Mouse (Mus musculus): Measurements from ENCODE around the gene Gm10272. TPM values are rescaled to one million over a fixed set of nuclear protein-coding genes. Genes with fewer than 3 reads are reported as not detected.
"Not testable (repeated sequence)": the region's sequence is repeated elsewhere in the genome, so short reads cannot be mapped to it uniquely, and the experiment has no call there.

The Gm10272 gene
- not detected in 2 replicates for polyA plus RNA-seq (2012; rRNA removed)

DNA sequence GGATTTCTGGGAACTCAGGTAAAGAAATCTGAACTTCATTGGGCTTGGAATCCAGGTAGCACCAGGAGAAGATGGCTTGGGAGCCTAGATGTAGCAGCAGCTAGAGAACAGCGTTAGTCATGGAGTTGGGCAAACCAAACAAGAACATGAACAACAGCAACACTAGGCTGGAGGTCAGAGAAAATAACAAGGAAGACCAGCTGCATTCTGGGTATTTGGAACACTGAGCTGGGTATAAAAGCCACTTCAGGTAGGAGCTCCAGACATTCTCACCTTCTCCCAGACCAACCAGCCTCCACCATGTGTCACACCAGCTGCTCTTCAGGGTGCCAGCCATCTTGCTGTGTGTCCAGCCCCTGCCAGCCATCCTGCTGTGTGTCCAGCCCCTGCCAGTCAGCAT, at the start of gene Gm10272:
Gene Gm10272 (plus strand): TSS at position 301 of the 400 bp plus-strand sequence.
- DNase-seq (ENCODE audit: low read depth), result no peak

DNA sequence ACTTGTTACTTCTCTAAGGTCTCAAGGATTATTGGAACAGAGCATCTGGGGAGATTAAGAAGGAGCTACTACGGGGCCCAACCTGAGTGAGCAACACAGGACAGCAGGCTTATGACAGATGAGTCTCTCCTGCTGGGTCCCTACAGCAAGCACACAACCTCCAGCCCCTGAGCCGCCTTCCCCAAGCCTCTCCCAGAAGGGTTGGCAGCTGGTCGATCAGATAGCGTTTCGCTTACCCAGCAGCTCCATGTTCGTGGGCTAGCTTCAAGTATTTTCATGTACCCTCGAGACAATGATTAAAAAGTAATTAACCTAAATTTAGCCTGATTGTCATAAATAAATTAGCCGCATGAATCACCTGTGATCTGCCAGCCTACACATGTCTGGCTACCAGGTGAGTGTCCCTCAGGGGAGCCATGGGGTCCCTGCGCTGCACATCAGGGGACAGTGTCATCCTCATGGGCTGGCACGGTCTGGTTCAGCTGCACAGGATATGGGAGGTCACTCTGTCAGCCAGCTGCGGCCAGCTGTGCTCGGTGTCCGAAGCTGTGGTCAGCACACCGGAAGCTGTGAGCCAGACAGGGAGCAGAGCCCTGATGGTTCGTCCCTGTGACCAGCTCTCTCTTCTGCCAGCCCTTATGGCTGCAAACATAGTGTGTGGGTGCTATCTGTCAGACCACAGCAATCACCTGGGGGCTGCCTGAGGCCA, 48.0 kb upstream of the Gm10272 start:
- DNase-seq (ENCODE audit: low read depth), result no peak

DNA sequence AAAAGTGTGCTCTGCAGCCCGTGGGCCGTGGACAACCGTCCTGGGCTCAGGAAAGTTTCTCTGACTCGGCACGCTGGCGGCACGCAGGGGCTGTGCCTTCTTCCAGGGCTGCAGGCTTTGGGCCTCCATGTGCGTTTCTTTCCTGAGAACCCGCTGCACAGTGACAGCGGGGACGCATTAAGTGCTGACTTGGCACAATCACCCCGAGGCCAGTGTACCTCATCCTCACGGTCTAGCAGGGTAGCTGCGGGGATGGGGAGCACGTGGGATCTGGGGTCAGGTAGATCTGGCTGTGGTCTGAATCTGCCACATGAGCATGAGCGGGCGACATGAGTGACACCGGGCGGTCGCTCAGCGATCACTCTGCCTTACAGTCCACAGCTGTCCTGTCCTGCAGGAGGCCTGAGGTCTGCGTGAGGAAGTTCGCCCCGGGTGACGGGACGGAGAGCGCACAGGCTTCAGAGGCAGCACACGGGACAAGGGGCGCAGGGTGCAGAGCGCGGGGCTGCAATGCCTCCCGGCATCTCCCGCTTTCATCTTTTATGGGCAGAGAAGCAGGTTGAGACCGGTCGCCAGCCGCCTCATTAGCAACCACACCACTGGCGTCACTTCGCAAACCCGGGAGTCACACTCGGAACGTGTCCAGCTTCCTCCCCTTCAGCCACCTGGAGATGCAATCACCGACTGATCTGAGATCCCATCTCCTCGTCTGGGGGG, 42.3 kb upstream of the Gm10272 start:
- no peak for DNase-seq (ENCODE audit: low read depth)

DNA sequence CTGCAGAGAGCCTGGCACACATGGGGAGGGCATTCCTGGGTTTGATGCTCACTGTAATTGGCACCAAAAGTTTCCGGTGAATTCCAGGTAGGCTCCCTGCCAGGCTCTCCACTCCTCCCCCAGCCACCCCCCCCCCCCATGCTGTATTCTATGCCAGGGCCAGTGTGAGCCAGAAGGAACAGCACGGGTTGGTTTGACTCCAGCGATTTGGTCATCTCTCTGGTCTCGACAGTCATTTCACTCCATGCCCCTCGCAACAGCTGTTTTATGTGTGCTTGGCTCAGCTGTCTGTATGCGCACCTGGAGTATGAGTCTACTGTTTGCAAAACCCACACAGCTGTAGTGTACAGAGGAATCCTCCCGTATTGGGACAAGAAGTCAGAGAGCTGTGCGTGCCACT, 40.1 kb upstream of the Gm10272 start:
- DNase-seq (ENCODE audit: low read depth), result peak; percentile 65

DNA sequence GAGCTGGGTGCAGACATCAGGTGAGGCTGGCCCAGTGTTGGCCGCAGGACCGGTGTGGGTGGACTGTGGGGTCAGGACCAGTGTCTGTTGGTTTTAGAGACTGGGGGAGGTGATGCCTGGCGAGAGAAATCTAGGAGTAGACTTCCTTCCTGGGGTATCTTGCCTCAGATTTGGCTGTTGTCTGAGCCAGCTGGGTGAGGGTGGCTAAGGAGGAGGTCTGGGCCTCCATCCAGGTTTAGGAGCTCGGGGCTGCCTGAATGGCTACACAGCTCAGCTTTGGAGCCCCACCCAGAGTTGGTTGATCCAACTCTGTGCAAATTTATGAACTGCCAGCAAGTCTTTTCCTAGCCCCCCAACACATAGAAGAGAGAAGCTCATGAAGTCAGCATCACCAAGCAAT, 39.0 kb upstream of the Gm10272 start:
- no peak for DNase-seq (ENCODE audit: low read depth)

DNA sequence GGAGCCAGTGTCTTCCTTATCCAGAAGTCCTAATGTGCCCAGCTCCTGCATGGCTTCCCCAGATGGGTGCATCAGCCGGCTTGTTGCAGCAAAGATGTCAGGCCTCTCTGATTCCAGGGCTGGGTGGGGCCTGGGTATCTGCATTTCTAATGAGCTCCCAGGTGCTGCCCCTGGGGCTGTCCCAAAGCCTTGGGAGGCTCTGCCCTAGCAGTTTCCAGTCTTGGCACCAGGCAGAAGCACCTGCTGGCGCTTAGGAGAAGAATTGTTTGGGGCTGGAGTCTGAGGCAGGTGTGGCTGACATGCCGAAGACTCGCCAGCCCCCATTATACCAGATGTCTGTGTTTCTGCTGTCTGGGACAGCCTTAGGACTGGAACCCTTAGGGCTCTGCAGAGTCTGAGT, 35.7 kb upstream of the Gm10272 start:
- no peak for DNase-seq (ENCODE audit: low read depth)

DNA sequence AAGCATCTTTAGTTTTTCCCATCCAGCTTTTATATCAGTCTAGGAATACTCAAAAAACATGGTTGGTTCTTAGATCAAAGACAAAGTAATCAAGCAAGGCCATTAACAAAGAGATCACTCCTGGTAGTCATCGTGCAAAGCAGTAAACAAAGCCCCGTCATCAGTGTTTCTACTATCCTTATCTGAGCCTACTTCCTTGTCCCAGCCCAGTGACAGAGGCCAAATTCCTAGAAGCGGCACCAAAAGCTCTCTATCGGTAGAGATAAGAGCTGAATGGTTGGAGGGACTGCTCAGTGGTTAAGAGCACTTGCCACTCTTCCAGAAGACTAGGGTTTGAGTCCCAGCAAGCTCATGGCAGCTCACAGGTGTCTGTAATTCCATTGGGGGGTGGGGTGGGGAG, 34.9 kb upstream of the Gm10272 start:
- no peak for DNase-seq (ENCODE audit: low read depth)

DNA sequence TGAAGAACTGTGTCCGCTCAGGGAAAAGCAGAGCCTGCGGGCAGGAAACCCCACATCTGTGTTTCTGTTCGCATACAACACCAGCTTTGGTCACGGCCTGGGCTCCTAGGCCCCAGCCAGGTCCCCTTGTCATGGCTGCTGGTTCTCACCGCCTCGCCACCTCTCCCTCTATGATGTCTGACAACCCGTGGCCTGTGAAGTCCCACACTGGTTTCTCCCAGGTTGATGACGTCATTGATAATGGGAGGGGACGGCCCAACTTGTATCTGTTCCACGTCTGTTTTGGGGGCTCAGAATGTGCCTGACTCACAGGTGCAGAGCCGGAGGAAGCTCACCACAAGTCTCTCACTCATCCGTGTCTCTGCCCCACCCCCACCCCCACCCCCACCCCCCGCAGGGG, 32.7 kb upstream of the Gm10272 start:
- DNase-seq (ENCODE audit: low read depth), result no peak

DNA sequence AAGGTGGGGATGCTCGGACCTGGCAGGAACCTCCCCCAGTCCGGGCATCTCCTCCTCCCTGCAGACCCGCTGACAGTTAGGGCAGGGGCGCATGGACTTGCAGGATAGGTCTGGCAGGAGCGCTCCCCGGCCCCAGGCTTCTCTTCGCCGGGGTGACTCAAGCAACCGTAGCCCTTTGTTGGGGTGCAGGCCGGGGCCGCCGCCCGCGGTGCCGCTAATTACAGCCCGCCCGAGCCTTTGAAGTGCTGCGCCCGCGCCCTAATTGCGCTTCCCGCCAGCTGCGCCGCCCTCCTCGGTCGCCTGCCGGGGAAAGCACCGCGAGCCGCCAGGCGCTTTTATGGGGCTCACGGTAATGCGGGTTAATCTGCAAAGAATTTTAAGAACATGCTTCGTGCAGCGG, 28.9 kb upstream of the Gm10272 start:
- DNase-seq (ENCODE audit: low read depth), result no peak

DNA sequence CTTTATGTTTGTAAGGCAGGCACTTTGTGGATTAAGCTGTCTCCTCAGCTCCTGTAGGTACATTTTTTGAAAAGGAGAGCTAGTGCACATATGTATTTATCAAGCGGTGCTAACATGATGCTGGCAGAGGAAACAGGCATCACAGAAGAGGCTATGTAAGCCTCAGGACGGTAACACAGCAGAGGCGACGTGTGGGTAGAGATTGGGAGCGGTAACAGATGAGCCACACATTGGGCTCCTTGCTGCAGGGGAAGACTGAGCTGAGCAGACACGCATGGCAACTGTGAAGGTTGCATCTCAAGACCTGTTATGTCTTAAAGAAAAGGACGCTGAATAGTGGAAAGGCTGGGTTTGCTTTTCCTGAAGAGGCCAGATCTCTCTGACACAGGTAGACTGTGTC, 23.4 kb upstream of the Gm10272 start:
- DNase-seq (ENCODE audit: low read depth), result no peak

DNA sequence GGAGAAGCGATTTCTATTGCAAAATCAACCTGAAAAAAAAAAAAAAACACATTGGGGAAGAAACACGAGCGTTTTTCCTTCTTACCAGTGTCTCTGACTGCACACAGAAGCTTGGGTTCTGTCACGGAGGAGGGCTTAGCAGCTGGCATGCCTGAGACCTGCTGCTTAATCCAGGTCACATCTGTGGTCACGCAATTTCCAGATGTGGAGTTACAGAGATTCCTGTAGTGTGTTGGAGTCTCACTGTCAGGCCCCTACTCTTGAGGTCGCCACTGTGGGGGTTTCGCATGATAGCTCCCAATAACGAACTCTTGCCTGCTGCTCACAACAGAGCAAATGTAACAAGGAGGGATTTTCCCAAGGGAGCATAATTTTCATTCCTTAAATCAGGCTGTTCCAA, 22.2 kb upstream of the Gm10272 start:
- no peak for DNase-seq (ENCODE audit: low read depth)

DNA sequence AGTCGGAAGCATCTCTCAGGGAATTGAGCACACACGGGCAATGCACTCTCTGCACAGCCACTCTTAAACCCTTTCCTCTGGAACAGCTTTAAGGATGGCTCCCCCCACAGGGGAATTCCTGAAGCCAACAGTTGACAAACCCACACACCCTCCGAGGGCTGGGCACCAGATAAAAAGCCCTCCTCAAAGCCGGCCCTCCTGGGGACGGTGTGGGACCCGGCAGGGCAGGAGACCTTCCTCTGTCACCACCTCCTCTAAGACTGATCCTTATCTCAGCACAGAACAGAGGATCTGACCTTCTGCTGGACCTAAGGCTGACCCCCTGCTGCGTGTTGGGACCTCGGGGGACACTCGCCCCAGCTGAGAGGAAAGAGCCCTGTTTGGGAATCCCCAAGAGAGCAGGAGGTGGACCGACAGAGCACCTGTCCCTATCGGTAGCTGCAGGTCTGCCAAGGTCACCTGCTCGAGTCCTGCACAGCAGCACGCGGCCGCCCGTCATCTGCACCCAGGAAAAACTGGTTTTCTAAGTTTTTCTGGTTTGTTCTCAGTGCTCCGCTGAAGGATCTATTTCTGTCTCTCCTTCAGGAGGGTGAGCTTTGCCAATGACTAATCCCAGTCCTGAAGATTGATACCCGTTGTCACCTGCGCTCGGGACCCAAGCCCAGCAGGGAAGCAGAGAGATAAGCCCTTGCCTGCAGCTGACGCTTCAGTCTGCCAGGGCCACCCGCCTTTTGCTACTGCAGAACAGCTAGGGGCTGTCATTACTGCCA, 20.3 kb upstream of the Gm10272 start, which contains the start of gene Tspear:
Gene Tspear (plus strand): TSS at position 675 of the 770 bp plus-strand sequence.
- peak; percentile 45 for DNase-seq (ENCODE audit: low read depth)

DNA sequence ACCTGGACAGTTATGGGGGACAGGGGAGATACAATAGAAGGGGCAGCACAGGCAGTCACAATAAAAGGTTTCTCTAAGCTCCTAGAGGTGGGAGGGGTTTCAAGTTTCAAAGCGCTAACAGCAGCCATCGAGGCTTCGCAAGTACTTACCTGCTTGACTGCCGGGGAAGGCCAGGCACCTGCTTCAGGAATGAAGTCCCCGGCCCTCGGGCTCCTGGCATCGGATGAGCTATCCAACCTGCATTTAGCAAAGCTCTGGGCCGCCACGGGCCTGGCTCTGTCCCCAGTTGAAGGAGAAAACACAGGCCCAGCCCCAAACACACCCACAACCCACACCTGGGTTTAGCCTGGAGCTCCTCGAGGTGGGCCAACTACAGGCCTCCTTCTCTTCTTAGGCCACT, 19.4 kb upstream of the Gm10272 start:
- DNase-seq (ENCODE audit: low read depth), result peak; percentile 49

DNA sequence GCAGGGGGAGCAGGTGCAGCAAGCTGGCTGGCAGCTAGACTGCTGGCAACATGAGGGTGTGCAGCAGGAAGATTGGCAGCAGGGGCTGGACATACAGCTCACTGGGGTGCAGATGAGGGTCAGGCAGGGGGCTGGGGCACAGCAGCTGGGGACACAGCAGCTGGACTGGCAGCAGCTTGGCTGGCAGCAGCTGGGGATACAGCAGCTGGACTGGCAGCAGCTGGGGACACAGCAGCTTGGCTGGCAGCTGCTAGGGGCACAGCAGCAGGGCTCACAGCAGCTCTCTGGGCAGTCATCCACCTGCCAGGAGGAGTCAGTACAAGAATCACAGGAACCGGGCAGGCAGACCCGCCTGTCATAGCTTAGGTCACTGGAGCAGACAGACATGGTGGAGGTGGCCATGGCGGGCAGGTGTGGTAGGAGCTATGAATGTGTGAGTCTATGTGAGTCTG, 16.0 kb upstream of the Gm10272 start, which contains the start of gene Gm19402:
Gene Gm19402 (minus strand): TSS at position 402 of the 452 bp plus-strand sequence.
- not testable (repeated sequence) for DNase-seq (ENCODE audit: low read depth)

DNA sequence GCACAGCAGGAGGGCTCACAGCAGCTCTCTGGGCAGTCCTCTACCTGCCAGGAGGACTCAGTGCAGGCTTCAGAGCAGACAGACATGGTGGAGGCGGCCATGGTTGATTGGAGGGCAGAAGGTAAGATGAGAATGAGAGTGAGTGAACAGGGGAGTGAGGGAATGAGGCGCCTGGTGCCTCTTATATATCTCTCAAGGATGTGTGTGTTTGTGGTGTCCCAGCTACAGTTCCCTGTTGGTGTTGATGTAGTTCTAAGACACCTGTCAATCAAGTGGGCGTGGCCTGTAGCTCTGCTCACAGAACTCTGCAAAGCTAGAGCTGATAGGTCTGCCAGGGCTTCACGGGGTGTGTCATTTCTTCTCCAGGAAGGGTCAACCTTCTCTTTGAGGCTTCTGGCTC, 9.3 kb upstream of the Gm10272 start, which contains the start of gene Gm9508:
Gene Gm9508 (minus strand): TSS at position 101 of the 400 bp plus-strand sequence.
- DNase-seq (ENCODE audit: low read depth), result no peak

DNA sequence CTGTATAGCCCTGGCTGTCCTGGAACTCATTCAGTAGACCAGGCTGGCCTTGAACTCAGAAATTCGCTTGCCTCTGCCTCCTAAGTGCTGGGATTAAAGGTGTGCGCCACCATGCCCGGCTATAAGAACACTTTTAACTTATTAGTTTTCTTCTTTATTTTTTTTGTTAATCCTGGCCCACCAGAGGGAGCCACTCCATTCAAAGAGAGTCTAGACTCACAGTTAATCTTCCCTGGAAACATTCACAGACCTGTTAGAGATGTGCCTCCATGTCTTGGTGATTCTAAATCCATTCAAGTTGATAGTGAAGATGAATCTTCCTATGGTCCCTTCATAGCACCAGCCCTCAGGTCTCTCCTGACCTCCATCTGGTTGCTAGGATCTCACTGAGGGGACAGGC, 3.4 kb downstream of the Gm10272 start:
- DNase-seq (ENCODE audit: low read depth), result no peak

DNA sequence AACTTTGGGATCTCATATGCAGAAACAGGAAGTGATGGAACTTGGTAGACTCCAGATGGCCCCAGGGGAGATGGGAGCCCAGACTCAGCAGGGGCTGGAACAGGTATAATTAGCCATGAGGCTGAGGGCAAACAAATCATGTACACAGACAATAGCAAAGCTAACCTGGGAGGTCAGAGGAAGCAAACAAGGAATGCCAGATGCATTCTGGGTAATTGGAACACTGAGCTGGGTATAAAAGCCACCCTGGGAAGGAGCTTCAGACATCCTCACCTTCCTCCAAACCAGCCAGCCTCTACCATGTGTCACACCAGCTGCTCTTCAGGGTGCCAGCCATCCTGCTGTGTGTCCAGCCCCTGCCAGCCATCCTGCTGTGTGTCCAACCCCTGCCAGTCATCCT, 4.7 kb downstream of the Gm10272 start, which contains the start of gene Gm10024:
Gene Gm10024 (plus strand): TSS at position 301 of the 400 bp plus-strand sequence.
- DNase-seq (ENCODE audit: low read depth), result not testable (repeated sequence)

DNA sequence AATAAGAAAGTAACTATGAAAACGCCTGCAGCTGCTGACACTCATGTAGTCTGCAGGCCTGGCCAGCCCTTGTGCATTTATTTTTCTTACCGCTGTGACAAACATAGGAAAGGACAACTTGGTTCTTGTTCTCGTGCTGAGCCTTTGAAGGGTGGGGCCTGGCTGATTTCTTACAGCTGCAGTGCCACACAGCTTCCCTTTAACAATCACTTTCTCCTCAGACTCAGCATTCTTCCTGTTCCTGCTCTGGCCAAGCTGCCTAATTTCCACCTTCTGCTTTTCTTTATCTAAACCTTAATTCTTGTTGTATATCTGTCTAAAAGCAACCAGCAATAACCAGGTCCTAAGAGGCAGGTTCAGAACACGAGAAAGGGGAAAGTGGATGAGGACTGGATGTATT, 7.3 kb downstream of the Gm10272 start:
- no peak for DNase-seq (ENCODE audit: low read depth)

DNA sequence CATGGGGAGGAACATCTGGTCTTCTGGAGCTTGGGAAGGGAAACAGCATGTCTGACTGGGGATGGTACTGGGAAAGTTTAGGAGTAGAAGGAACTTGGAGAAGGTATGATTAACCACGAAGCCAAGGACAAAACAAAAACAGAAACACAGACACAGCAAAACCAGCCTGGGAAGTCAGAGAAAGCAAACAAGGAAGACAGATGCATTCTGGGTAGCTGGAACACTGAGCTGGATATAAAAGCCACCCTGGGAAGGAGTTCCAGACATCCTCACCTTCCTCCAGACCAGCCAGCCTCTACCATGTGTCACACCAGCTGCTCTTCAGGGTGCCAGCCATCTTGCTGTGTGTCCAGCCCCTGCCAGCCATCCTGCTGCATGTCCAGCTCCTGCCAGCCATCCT, 9.1 kb downstream of the Gm10272 start, which contains the start of gene Gm10142:
Gene Gm10142 (plus strand): TSS at position 301 of the 400 bp plus-strand sequence.
- no peak for DNase-seq (ENCODE audit: low read depth)

DNA sequence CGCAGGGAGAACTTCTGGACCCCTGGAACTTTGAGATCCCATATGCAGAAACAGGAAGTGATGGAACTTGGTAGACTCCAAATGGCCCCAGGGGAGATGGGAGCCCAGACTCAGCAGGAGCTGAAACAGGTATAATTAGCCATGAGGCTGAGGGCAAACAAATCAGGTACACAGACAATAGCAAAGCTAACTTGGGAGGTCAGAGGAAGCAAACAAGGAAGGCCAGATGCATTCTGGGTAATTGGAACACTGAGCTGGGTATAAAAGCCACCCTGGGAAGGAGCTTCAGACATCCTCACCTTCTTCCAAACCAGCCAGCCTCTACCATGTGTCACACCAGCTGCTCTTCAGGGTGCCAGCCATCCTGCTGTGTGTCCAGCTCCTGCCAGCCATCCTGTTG, 13.9 kb downstream of the Gm10272 start, which contains the start of gene Krtap12-1:
Gene Krtap12-1 (plus strand): TSS at position 301 of the 400 bp plus-strand sequence.
- DNase-seq (ENCODE audit: low read depth), result not testable (repeated sequence)

DNA sequence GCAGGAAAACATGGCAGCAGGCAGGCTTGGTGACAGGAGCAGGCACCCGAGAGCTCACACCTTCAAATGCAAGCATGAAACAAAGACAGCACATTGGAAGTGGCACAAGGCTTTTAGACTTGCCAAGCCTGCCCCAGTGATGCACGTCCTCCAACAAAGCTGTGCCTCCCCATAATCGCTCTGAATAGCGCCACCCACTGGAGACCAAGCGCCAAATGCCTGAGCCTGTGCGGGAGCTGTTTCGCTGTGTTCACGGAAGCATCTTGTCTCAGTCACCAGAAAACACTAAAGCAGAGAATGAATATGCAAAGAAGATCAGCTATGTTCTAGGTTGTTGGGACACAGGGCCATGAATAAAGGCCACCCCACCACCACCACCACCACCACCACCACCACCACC, 18.4 kb downstream of the Gm10272 start:
- DNase-seq (ENCODE audit: low read depth), result no peak

DNA sequence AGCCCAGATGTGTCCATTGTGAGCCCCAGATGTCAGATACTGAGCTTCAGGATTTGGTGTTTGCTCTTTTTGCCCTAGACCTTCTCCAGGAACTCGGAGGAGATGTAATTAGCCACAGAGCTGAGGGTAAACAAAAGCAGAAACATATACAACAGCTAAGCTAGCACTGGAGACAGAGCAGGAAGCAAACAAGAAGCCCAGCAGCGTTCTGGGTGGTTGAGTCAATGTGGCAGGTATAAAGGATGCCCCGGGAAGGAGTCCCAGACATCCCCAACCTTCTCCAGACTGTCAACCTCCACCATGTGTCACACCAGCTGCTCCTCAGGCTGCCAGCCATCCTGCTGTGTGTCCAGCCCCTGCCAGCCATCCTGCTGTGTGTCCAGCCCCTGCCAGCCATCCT, 19.8 kb downstream of the Gm10272 start, which contains the start of gene Gm10100:
Gene Gm10100 (plus strand): TSS at position 301 of the 400 bp plus-strand sequence.
- no peak for DNase-seq (ENCODE audit: low read depth)

Measured in gonadal fat pad, adult 2 months (tissue).